Mouse (Mus musculus) kidney, adult 9 months (tissue): ENCODE measurements at regions not wholly inside any gene's neighbourhood (a gene's known extent, or its start where the extent isn't known, plus 50 kb on each side); places are given as distances from the start of the nearest gene placed in this dataset.
"Not testable (repeated sequence)": the region's sequence is repeated elsewhere in the genome, so short reads cannot be mapped to it uniquely, and the experiment has no call there.

Experiments
- DNase-seq: peaks from one replicate; pipeline ENCODE4 v3.0.0; 2022

DNA sequence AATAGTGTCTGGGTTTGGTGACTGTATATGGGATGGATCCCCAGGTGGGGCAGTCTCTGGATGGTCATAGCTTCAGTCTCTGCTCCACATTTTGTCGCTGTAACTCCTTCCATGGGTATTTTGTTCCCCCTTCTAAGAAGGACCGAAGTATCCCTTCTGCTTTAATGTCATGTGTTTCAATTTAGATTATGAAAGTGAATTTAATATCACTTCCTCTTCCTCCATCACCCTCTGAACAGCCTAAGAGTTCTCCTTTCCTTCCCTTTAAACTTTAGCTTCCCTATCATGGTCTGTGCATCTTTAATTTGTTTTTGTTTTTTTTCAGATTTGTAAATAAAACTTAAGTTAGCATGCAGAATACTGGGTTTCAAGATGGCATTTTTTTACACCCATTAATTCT, 211.0 kb upstream of the Phyhipl start:
- no peak for DNase-seq

DNA sequence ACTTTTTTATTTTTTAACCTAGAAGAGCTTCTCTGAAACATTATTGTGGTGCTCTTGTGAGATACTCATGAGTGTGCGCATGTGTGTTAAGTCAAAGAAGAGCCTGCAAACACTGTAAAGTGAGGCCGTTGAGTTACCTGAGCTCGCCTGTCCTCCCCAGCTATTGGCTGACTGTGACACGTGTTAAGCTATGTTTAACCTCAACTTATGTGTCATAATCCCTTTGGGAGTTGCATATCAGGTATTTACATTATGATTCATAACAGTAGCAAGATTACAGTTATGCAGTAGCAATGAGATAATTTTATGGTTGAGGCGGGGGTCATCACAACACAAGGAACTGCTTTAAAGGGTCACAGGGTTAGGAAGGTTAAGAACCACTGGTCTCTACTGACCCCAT, 208.9 kb upstream of the Phyhipl start:
- no peak for DNase-seq

DNA sequence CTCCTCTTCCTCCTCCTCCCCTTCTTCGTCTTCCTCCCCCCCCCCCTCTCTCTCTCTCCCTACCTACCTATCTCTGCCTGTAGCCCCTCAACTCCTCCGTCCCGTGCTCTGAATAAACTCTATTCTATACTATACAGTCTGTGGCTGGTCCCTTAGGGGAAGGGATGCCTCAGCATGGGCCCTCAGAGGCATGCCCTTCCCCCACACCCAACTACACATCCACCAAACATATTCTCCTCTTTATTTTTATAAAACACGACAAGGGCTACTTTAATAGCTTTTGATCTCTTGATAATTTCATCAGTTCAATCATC, 206.2 kb upstream of the Phyhipl start:
- DNase-seq = no peak

DNA sequence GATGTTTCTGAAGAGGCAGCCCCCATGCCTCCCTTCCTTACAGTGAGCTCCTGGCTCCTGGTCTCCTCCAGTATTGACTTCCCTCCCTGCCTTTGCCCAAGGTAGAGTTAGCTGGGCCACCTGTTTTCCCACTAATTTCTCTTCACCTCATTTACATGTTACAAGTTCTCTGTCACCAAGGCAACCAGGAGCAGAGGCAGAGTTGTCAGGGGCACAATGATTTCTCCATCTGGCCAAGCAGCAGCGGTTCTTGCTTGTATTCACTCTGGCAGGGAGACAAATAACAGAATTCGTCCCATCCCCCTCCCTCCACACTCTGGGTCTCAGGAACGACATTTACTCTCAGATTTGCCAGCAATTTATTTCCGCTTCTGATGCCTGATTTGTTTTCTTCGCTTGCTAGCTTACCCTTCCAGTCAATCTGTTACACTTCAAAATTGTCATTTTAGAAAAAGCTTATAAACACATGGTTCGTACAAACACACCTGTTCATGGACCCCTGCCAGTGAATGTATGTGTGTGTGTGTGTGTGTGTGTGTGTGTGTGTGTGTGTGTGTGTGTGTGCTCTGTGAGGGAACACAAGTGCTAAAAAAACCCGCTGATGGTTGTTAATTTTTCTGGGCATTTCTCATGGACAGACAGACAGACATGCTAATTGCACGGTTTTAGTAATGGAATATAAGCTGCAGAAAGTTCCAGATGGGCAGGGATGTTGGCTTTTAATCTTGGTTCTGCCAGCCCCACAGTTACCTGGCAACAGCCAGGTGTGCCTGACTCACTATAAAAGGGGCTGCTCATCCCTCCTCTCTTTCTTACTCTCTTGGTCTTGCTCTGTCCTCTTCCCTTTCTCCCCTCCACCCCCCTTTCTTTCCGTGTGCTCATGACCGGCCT, 205.6 kb upstream of the Phyhipl start:
- DNase-seq = no peak

DNA sequence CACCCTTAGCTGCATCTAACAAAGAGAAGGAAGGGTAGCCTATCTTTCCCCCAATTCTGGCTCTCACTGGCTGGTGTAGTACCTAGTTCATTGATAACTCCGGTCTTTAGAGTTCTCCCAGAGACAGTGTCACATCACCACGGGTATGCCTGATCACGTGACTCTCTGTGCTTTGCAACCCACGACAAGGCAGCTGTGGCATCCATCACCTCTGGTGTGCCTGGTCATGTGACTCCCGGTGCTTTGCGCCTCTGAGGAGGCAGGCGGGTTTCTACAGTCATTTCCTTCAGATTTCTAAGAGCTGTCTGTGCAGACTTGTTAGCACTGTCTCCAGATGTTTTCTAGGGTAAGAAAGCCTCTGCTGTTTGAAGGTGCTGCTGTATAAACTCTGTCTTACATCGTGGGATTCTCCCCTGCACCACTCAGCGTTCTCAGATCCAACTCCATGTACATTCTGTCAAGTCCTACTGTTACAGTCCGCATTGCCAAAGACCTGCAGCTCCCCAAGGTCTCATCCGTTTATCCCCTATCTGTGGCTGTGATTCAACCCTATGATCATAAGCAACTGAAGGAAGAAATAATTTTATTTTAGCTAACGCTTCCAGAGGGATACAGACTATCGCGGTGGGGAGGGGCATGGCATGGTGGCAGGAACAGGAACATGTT, 201.5 kb upstream of the Phyhipl start:
- no peak for DNase-seq

DNA sequence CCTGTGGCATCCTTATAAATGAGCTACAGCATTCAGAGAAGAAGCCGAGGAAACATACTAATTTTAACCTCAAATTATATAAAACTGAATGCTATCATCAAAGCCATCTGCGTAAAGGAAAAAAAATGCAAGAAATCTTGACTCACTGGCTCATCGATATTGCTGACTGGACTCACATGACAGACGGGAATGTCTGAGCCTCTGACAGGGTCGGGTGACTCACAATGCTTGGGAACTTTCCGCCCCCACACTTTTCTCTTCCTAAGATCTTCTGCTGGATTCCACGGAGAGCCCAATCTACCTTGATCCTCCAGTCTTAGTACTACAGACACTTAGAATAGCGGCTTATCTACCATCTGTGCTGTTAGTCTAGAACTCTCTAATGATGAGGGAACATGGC, 200.2 kb upstream of the Phyhipl start:
- DNase-seq = no peak

- DNase-seq = no peak
These were observed 197.8 kb upstream of the Phyhipl start for GRCm38 (mm10) chr10:70853614-70854013.

DNA sequence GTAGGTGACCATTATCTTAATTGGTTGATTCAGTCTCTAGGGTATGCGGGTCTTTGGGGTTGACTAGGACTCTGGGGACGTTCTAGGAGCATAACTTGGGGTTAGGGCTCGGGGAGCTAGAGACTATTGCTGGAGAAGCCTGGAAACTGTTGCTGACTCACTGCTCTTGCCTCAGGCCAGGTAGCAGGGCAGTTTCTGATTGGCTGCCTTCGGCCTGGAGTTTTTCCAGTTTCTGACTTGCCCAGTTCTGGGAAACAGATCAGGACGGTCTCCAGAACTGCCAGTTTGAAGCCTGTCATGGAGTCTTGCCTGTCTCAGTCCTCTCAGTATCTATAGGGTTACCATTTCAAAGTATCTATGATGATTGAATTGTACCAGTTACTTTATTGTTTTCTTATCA, 192.4 kb upstream of the Phyhipl start:
- no peak for DNase-seq

DNA sequence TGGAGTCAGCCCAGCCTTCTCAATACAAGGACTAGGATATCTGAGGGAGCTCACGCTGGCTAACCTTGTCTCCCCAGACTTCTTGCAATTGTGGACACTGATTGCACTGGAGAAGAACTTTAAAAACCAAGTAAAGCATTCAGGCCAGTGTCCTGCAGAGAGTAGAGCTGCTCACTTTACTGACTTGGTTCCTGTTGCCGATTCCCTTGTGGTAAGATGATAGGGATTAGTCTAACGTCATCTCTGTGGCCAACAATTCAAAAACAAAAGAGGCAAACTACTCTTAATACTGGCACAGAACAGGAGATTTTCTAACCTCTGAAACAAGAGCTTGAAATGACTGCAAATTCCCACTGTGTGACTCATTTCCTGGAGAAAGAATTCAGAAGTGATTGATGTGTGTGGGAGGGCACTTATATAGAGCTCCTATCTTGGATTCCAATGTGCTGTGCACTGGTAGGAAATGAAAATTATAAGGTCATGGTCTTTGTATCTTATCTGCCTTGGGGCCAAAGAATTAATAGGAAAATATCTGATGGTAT, 191.6 kb upstream of the Phyhipl start:
- DNase-seq = no peak

DNA sequence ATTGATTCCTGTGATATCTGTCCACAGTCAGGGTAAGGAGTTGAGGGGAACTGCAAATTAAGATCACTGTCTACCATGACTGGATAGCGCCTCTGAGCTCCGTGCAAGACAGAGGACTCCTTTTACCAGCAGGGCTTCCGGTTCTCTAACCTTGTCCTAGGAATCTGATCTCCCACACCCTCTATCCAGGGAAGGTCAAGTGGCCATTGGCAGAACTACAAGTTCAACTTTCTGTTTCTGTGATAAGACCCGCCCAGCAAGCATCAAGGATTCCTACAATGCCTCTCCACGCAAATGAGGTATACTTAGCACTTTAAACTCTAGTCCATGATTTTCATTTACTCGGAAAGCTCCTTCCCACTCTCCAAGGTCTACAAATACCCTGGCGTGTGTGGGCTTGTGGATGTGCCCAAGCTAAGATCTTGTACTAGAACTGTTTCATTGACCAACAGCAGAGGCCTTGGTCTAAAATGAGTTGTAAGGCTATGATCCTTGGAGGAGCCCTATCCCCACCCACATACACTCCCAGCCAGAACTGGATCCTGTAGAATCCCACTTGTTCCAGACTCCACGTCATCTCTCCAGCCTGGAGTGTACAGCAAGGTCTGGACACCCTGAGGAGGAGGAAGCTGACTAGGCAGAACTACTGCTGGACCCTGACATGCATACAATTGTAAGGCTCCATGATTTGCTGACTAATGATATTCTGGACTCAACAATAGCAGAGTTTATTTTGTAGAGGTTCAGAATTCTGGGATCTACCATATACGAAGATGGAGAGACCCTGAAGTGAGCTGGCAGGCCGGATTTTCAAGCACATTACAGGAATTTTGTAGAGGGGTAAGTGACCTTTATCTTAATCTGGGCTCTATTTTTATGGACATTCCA, 190.8 kb upstream of the Phyhipl start:
- DNase-seq = no peak

GRCm38 (mm10) chr10:70843848-70844247, 188.1 kb upstream of the Phyhipl start:
- no peak for DNase-seq

DNA sequence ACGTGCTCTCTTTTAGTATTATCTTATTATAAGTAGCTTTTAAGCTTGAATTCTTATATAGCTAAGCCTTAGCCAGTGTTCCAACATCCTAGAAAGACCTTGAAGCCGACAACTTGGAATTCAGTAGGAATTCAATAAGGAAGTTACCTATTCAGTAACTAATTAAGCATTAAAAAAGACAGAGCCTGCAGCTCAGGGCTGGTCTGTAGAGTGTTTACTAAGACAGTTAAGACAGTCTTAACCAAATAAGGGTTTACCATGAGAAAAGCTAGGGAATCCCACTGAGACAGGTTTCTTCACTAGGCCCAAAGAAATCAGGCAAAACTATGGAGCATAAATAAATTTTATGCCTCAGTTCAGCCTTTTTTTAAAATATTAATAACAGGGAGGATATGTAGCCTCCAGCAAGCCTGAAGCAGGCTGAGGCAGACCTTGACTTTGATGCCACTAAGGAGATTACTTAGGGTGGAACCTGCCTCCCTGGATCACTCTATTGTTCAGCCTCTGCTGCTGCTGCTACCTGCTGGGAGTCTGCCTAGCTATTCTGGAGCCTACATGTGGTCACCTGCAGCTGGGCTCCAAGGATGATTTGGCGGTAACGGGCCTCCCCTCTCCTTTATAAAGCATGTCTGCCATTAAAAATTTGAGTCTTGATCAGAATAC, 186.5 kb upstream of the Phyhipl start:
- no peak for DNase-seq

DNA sequence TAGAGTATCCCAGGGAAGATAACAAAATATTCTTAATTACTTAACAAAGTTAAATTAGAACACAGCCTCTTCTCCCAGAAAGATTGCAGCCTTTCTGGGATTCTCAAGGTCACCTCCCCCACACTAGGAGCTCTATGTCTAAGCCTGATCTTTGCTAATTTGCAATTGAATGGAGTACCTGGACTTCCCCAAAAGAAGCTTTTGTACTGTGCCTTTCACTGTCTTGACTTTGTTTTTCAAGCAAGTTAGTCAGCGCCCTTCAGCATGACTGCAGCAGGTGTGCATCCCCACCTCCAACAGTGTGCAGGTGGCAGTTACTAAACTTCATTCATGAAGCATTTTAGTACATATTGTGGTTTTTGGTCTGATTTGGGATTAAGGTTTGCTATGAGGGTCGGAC, 185.4 kb upstream of the Phyhipl start:
- not testable (repeated sequence) for DNase-seq

- no peak for DNase-seq
These were observed 182.4 kb upstream of the Phyhipl start for GRCm38 (mm10) chr10:70838147-70838546.

DNA sequence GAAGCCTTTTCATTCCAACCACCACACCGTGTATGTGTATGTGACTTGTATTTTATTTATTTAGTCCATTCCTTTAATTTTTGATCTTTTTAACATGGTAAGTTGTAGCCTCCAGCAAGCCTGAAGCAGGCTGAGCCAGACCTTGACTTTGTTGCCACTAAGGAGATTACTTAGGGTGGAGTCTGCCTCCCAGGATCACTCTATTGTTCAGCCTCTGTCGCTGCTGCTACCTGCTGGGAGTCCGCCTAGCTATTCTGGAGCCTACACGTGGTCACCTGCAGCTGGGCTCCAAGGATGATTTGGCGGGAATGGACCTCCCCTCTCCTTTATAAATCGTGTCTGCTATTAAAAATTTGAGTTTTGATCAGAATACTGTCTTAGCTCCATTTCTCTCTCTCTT, 181.6 kb upstream of the Phyhipl start:
- DNase-seq = no peak

DNA sequence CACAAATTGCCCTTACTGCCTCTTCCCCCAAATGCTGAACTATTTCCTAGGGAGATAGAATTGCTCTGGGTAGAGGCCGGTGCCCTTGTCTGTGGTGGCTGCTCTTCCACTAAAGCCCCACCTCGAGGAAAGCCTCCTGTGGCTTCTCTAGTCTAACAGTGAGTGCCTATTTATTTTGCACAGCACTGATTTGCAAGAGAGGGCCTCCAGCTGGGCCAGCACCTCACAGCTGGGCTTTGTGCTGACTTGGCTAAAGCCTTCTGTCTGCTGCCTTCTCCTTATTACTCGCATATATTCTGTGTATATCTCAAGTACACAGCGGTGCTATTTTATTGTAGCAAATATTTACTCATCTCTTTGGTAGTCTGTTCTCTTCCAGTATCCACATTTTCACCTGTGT, 176.9 kb upstream of the Phyhipl start:
- no peak for DNase-seq

- no peak for DNase-seq
These were observed 172.5 kb upstream of the Phyhipl start for GRCm38 (mm10) chr10:70828217-70828616.

DNA sequence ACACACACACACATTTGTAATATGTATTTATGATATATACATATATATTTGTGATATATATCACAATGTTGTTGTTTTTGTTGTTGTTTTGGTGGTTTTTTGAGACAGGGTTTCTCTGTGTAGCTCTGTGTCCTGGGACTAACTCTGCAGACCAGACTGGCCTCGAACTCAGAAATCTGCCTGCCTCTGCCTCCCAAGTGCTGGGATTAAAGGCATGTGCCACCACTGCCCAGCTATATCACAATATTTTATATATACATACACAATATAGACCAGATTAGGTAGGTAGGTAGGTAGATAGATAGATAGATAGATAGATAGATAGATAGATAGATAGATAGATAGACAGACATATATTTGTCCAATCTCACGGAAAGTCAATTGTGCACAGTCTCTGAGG, 171.8 kb upstream of the Phyhipl start:
- not testable (repeated sequence) for DNase-seq

DNA sequence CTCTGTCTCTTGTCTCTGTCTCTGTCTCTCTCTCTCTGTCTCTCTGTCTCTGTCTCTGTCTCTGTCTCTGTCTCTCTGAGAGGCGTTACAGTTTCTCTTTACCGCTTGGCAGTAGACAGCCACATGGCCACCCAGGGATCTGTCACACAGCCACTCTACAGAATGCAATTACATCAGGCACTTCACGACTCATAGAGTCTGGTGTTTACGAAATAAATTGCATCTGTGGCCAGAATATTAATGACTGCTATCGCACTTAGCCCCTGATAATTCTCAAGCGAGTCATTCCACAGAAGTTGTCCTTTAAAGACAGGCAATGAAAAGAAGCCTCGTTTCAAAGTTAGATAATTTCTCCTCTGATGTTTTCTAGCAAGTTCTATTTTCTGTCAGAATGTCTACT, 170.9 kb upstream of the Phyhipl start:
- no peak for DNase-seq

GRCm38 (mm10) chr10:70825451-70825850, 169.7 kb upstream of the Phyhipl start:
- DNase-seq = no peak

- DNase-seq = no peak
These were observed 168.7 kb upstream of the Phyhipl start for GRCm38 (mm10) chr10:70824461-70824860.

DNA sequence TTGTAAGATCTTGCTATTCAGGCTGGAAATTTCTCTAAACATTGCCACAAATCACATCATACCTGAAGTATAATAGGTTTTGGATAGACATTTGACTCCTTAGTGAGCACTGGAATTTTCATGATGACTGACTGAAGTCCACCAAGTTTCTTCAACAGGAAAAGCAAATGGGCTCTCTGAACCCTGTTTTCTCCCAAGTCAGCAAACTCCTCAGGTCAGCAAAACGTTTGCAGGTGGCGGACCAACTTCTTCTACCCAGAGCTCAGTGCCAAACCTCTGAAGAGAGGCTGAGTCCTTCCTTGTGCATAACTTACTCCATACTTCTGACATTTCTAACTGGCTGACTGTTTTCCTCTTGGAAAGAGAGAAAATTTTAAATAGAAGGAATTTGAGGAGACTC, 164.2 kb upstream of the Phyhipl start:
- DNase-seq = peak; percentile 56
